Mouse (Mus musculus) cerebellum, adult 9-11 months (tissue): Measurements from ENCODE around the gene Smg8.

ENCODE experiments used
- DNase-seq: peaks from one replicate; pipeline ENCODE4 v3.0.0; 2022

Gene Smg8

DNA sequence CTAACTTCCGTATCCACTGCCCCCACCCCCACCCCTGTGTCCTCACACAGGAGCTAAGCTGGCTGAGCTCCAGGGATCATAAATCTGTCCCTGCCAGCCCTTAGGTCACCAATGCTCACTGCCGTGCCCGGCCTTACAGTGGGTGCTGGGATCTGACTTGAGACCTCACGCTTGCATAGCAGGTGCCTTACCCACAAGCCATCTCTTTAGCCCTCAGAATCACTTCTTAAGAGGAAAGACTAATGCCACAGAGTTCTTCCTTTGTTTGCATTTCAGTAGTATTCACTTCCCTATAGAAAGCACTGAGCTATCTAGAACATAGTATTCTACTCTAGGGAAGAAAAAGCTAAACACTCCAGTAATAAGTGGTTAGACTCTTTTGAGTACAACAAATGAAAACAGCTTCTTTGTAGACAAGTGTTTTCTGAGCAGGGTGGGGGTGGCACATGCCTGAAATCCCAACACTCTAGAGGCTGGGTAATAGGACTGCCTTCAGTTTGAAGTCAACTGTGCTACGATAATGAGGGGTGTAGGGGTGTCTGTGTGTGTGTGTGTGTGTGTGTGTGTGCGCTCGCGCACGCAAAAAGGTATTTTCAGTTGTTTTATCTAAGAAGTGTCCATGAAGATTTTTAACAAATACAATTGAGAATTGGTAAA lies 47.1 kb downstream of the Smg8 start:
- DNase-seq, result no peak

- DNase-seq, result no peak
Measured at GRCm38 (mm10) chr11:87036180-87036579, 50.4 kb downstream of the Smg8 start.

DNA sequence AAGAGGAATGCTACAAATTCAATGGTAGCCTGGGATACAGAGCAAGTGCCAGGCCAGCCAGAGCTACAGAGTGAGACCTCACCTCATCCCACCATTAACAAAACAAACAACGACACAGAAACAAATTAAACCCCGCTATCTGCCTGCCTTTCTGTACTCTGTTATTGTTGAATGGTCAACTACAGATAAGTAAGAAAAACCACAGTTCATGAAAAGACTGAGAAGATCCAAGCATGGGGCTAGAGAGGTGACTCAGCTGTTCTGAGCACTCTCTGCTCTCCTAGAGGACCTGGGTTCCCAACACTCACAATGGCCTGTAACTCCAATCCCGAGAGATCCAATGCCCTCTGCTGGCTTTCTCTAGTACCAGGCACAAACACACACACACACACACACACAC lies 58.4 kb downstream of the Smg8 start:
- no peak for DNase-seq
